Comparison of ENCODE assay signal across 9 mouse cellular contexts in genomic region chr10:81092465-81093250, GRCm38 (mm10). TPM values are rescaled to one million over a fixed set of nuclear protein-coding genes. Genes with fewer than 3 reads are reported as not detected.
DNase-seq lines count a peak whose midpoint lies in the region; TF ChIP-seq lines count a peak whose summit lies in the region.
"Had no signal": no experiment of that assay in that cellular context is flagged by ENCODE, and none has a peak within 500 bp of the region (broad histone marks: within the 10 kb centered on the region; RNA-seq: fewer than 3 reads in every experiment).

No protein-coding gene starts in this region.

- no peaks in the 10 kb centered on the region for H3K27me3 ChIP-seq in small intestine, adult 2 months (ENCODE audit: control insufficient read depth, insufficient read depth, low read length)
- H3K27me3 ChIP-seq: hindbrain, embryonic 15.5 days had no signal

- H3K4me3 ChIP-seq in small intestine, adult 2 months (ENCODE audit: low read depth, low read length): peak overlapping the region; percentile 66
- H3K4me3 ChIP-seq: hindbrain, embryonic 15.5 days; megakaryocyte, embryonic 14.5 days had no signal

- H3K27ac ChIP-seq in small intestine, adult 2 months (ENCODE audit: insufficient read depth, low read depth, low read length): peak overlapping the region; percentile 88
- H3K27ac ChIP-seq: hindbrain, embryonic 15.5 days had no signal

- peak; percentile 83 for TF ChIP-seq POLR2A in small intestine, adult 2 months (IDR thresholded peaks at IDR 0.05; ENCODE audit: low read depth, low read length)

- H3K4me1 ChIP-seq in small intestine, adult 2 months (ENCODE audit: control insufficient read depth, insufficient read depth, insufficient read length, low read length): peaks cover 41% of the 10 kb centered on the region

- DNase-seq in ovary, adult 18-20 months (ENCODE audit: low spot score): peak; percentile 57
- DNase-seq in ovary, postnatal 14 days (ENCODE audit: low spot score): no peak
- peak; percentile 49 for DNase-seq in c-Kit-positive CD71-positive TER-119-positive erythroid progenitor cells, embryonic 14.5 days (ENCODE audit: low spot score)
- peak; percentile 90 for DNase-seq in kidney, adult 9 months
- no peak for DNase-seq in thymus, postnatal 14 days
- DNase-seq in spleen, adult 12 weeks (ENCODE audit: low spot score): no peak

- peaks cover 33% of the 10 kb centered on the region for H3K36me3 ChIP-seq in small intestine, adult 2 months (ENCODE audit: control insufficient read depth, insufficient read depth, low read length)
- H3K36me3 ChIP-seq: hindbrain, embryonic 15.5 days had no signal

- no peak for TF ChIP-seq CTCF in small intestine, adult 2 months (IDR thresholded peaks at IDR 0.05; ENCODE audit: extremely low read depth, insufficient read length, insufficient replicate concordance, low read depth, low read length)

- WGBS in small intestine, adult 2 months: 17% methylated on average over 22 of the region's 22 CpGs

RNA-seq across cellular contexts. Expression of gene Creb3l3, which starts 6.0 kb away (rescaled TPM):
- 163 and 498 TPM in 2 replicates for polyA plus RNA-seq in small intestine, adult 2 months (2012; rRNA removed)

RNA-seq across cellular contexts. Expression of gene Map2k2, which starts 13.1 kb away (rescaled TPM):
- polyA plus RNA-seq in small intestine, adult 2 months (2012; rRNA removed): 214 and 554 TPM in 2 replicates

RNA-seq across cellular contexts. Expression of gene Thop1, which starts 22.8 kb away (rescaled TPM):
- 26.5 and 33.3 TPM in 2 replicates for polyA plus RNA-seq in small intestine, adult 2 months (2012; rRNA removed)

RNA-seq across cellular contexts. Expression of gene Sgta, which starts 32.7 kb away (rescaled TPM):
- polyA plus RNA-seq in small intestine, adult 2 months (2012; rRNA removed): 116 and 222 TPM in 2 replicates

RNA-seq across cellular contexts. Expression of gene Zbtb7a, which starts 42.4 kb away (rescaled TPM):
- polyA plus RNA-seq in small intestine, adult 2 months (2012; rRNA removed): 94.8 and 187 TPM in 2 replicates

Comparison
In these comparisons a context has a peak if more than half of its experiments do, and no peak if none do; other contexts are left out.
1. DNase-seq: peak in ovary, adult 18-20 months (single experiment), c-Kit-positive CD71-positive TER-119-positive erythroid progenitor cells, embryonic 14.5 days (single experiment) and kidney, adult 9 months (single experiment); none in ovary, postnatal 14 days (single experiment), thymus, postnatal 14 days (single experiment) and spleen, adult 12 weeks (single experiment).